Mouse (Mus musculus) embryonic facial prominence, embryonic 11.5 days (tissue): Measurements from ENCODE around the gene Ch25h. TPM values are rescaled to one million over a fixed set of nuclear protein-coding genes. Genes with fewer than 3 reads are reported as not detected.

Source experiments
- ATAC-seq: fragments of 200-750 bp; cut with Nextera tagmentation; replicated peaks from 2 replicates; pipeline ENCODE4 v1.8.0; 2017; ENCODE audit warnings: low read depth; ENCODE audit not compliant: insufficient number of reproducible peaks, low FRiP score, low TSS enrichment
- DNase-seq: peaks from one replicate; pipeline ENCODE4 v3.0.0-alpha.2; 2015; ENCODE audit warnings: low spot score
- H3K27ac ChIP-seq: fragments of 300-500 bp; sonication (generic); replicated peaks from 2 replicates; pipeline ENCODE4 v1.5.1; 2014; ENCODE audit warnings: mild to moderate bottlenecking, low read depth, low read length, control low read depth
- H3K27me3 ChIP-seq: fragments of 300-500 bp; sonication (generic); 2 replicates; pipeline ENCODE4 v1.6.1; 2014; ENCODE audit warnings: mild to moderate bottlenecking, low read length, moderate library complexity, mixed read lengths; ENCODE audit not compliant: control insufficient read depth, insufficient read depth
- H3K36me3 ChIP-seq: fragments of 300-500 bp; sonication (generic); replicated peaks from 2 replicates; pipeline ENCODE4 v1.6.1; 2014; ENCODE audit warnings: low read depth, mild to moderate bottlenecking, low read length, moderate library complexity, mixed read lengths; ENCODE audit not compliant: control insufficient read depth, insufficient read depth
- H3K4me1 ChIP-seq: fragments of 300-500 bp; sonication (generic); 2 replicates; pipeline ENCODE4 v1.6.1; 2014; ENCODE audit warnings: low read length, mixed read lengths; ENCODE audit not compliant: control insufficient read depth, insufficient read depth
- H3K4me2 ChIP-seq: fragments of 300-500 bp; sonication (generic); 2 replicates; pipeline ENCODE4 v1.6.1; 2014; ENCODE audit warnings: low read depth, mild to moderate bottlenecking, control low read depth, low read length, moderate library complexity
- H3K4me3 ChIP-seq: fragments of 300-500 bp; sonication (generic); 2 replicates; pipeline ENCODE4 v1.5.1; 2014; ENCODE audit warnings: low read depth, low read length, control low read depth
- H3K9ac ChIP-seq: fragments of 300-500 bp; sonication (generic); replicated peaks from 2 replicates; pipeline ENCODE4 v1.6.1; 2014; ENCODE audit warnings: mild to moderate bottlenecking, control low read depth, low read length
- H3K9me3 ChIP-seq: fragments of 300-500 bp; sonication (generic); replicated peaks from 2 replicates; pipeline ENCODE4 v1.6.1; 2016; ENCODE audit warnings: mild to moderate bottlenecking, low read length, inconsistent platforms, mixed read lengths; ENCODE audit not compliant: control insufficient read depth
- WGBS: fragments of 180-500 bp; shearing (Covaris S2); extraction: QIAGEN DNeasy Blood & Tissue Kit; methylation state at CpG from one replicate; pipeline ENCODE4 v1.1.7; 2014; 5-methylcytosine and 5-hydroxymethylcytosine counted together
- polyA plus RNA-seq: library from polyadenylated mRNA; unstranded; fragments of >200 nt; fragmentation: Nextera tagmentation; extraction: Ambion mirVana; gene quantifications from 2 replicates; pipeline ENCODE4 v1.2.1, GENCODE M21; 2014

The Ch25h gene
- polyA plus RNA-seq, 1 experiment from 2014 or later, result 1.1 TPM

GRCm38 (mm10) chr19:34517812-34518594, 43.0 kb upstream of the Ch25h start:
- Histone ChIP-seq H3K4me1 (no peaks in the 10 kb centered on the region), H3K9ac (no peak overlapping the region), H3K36me3 (no peaks in the 10 kb centered on the region), H3K9me3 (no peaks in the 10 kb centered on the region), H3K4me2 (no peak overlapping the region), H3K27me3 (no peaks in the 10 kb centered on the region), H3K27ac (no peak overlapping the region), H3K4me3 (no peak overlapping the region)
- ATAC-seq (no peak), DNase-seq (no peak)
- WGBS, result 93% methylated on average over 13 of the region's 13 CpGs

GRCm38 (mm10) chr19:34517197-34517596, 42.2 kb upstream of the Ch25h start:
- ATAC-seq, result no peak
- no peaks in the 10 kb centered on the region for H3K27me3 ChIP-seq
- no peak overlapping the region for H3K27ac ChIP-seq
- WGBS, result 81% methylated on average over 3 of the region's 3 CpGs
- no peaks in the 10 kb centered on the region for H3K9me3 ChIP-seq
- no peak overlapping the region for H3K9ac ChIP-seq
- H3K4me1 ChIP-seq, result no peaks in the 10 kb centered on the region
- H3K4me3 ChIP-seq, result no peak overlapping the region
- no peak overlapping the region for H3K4me2 ChIP-seq
- no peaks in the 10 kb centered on the region for H3K36me3 ChIP-seq
- no peak for DNase-seq

GRCm38 (mm10) chr19:34516346-34516745, 41.4 kb upstream of the Ch25h start:
- DNase-seq (no peak), ATAC-seq (no peak)
- Histone ChIP-seq H3K9me3 (no peaks in the 10 kb centered on the region), H3K27ac (no peak overlapping the region), H3K36me3 (no peaks in the 10 kb centered on the region), H3K4me2 (no peak overlapping the region), H3K9ac (no peak overlapping the region), H3K4me3 (no peak overlapping the region), H3K4me1 (no peaks in the 10 kb centered on the region), H3K27me3 (no peaks in the 10 kb centered on the region)
- 76% methylated on average over 2 of the region's 2 CpGs for WGBS

- no peak overlapping the region for H3K9ac ChIP-seq
- DNase-seq, result no peak
- H3K4me2 ChIP-seq, result no peak overlapping the region
- no peak for ATAC-seq
- no peaks in the 10 kb centered on the region for H3K9me3 ChIP-seq
- H3K36me3 ChIP-seq, result no peaks in the 10 kb centered on the region
- H3K27me3 ChIP-seq, result no peaks in the 10 kb centered on the region
- no peaks in the 10 kb centered on the region for H3K4me1 ChIP-seq
- no peak overlapping the region for H3K27ac ChIP-seq
- no peak overlapping the region for H3K4me3 ChIP-seq
- WGBS, result 72% methylated on average over 3 of the region's 3 CpGs
Observed at GRCm38 (mm10) chr19:34515681-34516080, 40.7 kb upstream of the Ch25h start.

GRCm38 (mm10) chr19:34511528-34511927, 36.6 kb upstream of the Ch25h start:
- ATAC-seq (no peak), DNase-seq (no peak)
- H3K9me3 ChIP-seq, result no peaks in the 10 kb centered on the region
- no peaks in the 10 kb centered on the region for H3K27me3 ChIP-seq
- H3K27ac ChIP-seq, result no peak overlapping the region
- H3K9ac ChIP-seq, result no peak overlapping the region
- WGBS, result 43% methylated on average over 8 of the region's 8 CpGs
- no peaks in the 10 kb centered on the region for H3K4me1 ChIP-seq
- H3K4me3 ChIP-seq, result no peak overlapping the region
- H3K4me2 ChIP-seq, result no peak overlapping the region
- no peaks in the 10 kb centered on the region; the same call in 1 of the 2 replicates for H3K36me3 ChIP-seq

- H3K27ac ChIP-seq, result no peak overlapping the region
- no peaks in the 10 kb centered on the region for H3K9me3 ChIP-seq
- H3K4me2 ChIP-seq, result no peak overlapping the region
- 86% methylated on average over 5 of the region's 5 CpGs for WGBS
- H3K9ac ChIP-seq, result no peak overlapping the region
- H3K4me3 ChIP-seq, result no peak overlapping the region
- ATAC-seq (no peak), DNase-seq (no peak)
- no peaks in the 10 kb centered on the region; the same call in 1 of the 2 replicates for H3K36me3 ChIP-seq
- H3K4me1 ChIP-seq, result no peaks in the 10 kb centered on the region
- H3K27me3 ChIP-seq, result no peaks in the 10 kb centered on the region
Observed at GRCm38 (mm10) chr19:34510717-34511116, 35.8 kb upstream of the Ch25h start.

- H3K9me3 ChIP-seq, result no peaks in the 10 kb centered on the region
- no peak for ATAC-seq
- no peak overlapping the region for H3K4me2 ChIP-seq
- no peak overlapping the region for H3K4me3 ChIP-seq
- no peaks in the 10 kb centered on the region; the same call in 1 of the 2 replicates for H3K36me3 ChIP-seq
- H3K27me3 ChIP-seq, result no peaks in the 10 kb centered on the region
- no peaks in the 10 kb centered on the region for H3K4me1 ChIP-seq
- no peak overlapping the region for H3K27ac ChIP-seq
- no peak for DNase-seq
- H3K9ac ChIP-seq, result no peak overlapping the region
- 92% methylated on average over 12 of the region's 12 CpGs for WGBS
Observed at GRCm38 (mm10) chr19:34505161-34505721, 30.3 kb upstream of the Ch25h start.

GRCm38 (mm10) chr19:34500763-34501162, 25.8 kb upstream of the Ch25h start:
- ATAC-seq (no peak), DNase-seq (peak; percentile 66)
- H3K27ac ChIP-seq, result no peak overlapping the region
- H3K36me3 ChIP-seq, result no peaks in the 10 kb centered on the region
- H3K9me3 ChIP-seq, result no peaks in the 10 kb centered on the region
- 54% methylated on average over 4 of the region's 4 CpGs for WGBS
- H3K4me3 ChIP-seq, result no peak overlapping the region
- no peaks in the 10 kb centered on the region for H3K27me3 ChIP-seq
- no peak overlapping the region for H3K4me2 ChIP-seq
- H3K9ac ChIP-seq, result no peak overlapping the region
- H3K4me1 ChIP-seq, result no peaks in the 10 kb centered on the region
